Mouse (Mus musculus) liver, embryonic 12.5 days (tissue): ENCODE measurements around the gene Exoc4. TPM values are rescaled to one million over a fixed set of nuclear protein-coding genes. Genes with fewer than 3 reads are reported as not detected.

ENCODE experiments used
- ATAC-seq: fragments of 200-750 bp; cut with Nextera tagmentation; 2 replicates; pipeline ENCODE4 v1.8.0; 2017; ENCODE audit warnings: moderate number of reproducible peaks, mild to moderate bottlenecking, moderate library complexity
- H3K27ac ChIP-seq: fragments of 300-500 bp; sonication (generic); 2 replicates; pipeline ENCODE4 v1.5.1; 2016; ENCODE audit warnings: mild to moderate bottlenecking
- H3K27me3 ChIP-seq: fragments of 300-500 bp; sonication (generic); replicated peaks from 2 replicates; pipeline ENCODE4 v1.6.1; 2016; ENCODE audit warnings: mild to moderate bottlenecking, moderate library complexity
- H3K36me3 ChIP-seq: fragments of 300-500 bp; sonication (generic); 2 replicates; pipeline ENCODE4 v1.6.1; 2016; ENCODE audit warnings: mild to moderate bottlenecking, moderate library complexity
- H3K4me1 ChIP-seq: fragments of 300-500 bp; sonication (generic); 2 replicates; pipeline ENCODE4 v1.6.1; 2016
- H3K4me2 ChIP-seq: fragments of 300-500 bp; sonication (generic); 2 replicates; pipeline ENCODE4 v1.6.1; 2016; ENCODE audit warnings: mild to moderate bottlenecking, moderate library complexity
- H3K4me3 ChIP-seq: fragments of 300-500 bp; sonication (generic); 2 replicates; pipeline ENCODE4 v1.5.1; 2016; ENCODE audit warnings: mild to moderate bottlenecking, moderate library complexity
- H3K9ac ChIP-seq: fragments of 300-500 bp; sonication (generic); 2 replicates; pipeline ENCODE4 v1.6.1; 2016; ENCODE audit warnings: mild to moderate bottlenecking, moderate library complexity
- H3K9me3 ChIP-seq: fragments of 300-500 bp; sonication (generic); replicated peaks from 2 replicates; pipeline ENCODE4 v1.6.1; 2016; ENCODE audit warnings: mild to moderate bottlenecking, moderate library complexity
- WGBS: fragments of 180-500 bp; shearing (Covaris S2); methylation state at CpG from one replicate; pipeline ENCODE4 v1.1.7; 2016; ENCODE audit not compliant: insufficient replicate concordance; 5-methylcytosine and 5-hydroxymethylcytosine counted together
- polyA plus RNA-seq: library from polyadenylated mRNA; unstranded; fragments of >200 nt; fragmentation: Nextera tagmentation; extraction: Ambion mirVana; gene quantifications from 2 replicates; pipeline ENCODE4 v1.2.1, GENCODE M21; 2016

The Exoc4 gene
- polyA plus RNA-seq, 1 experiment from 2014 or later: 17.0 TPM

GRCm38 (mm10) chr6:33489788-33490187 is 240.9 kb downstream of the Exoc4 start:
- no peak overlapping the region for H3K4me2 ChIP-seq

GRCm38 (mm10) chr6:33496141-33496855 is 247.4 kb downstream of the Exoc4 start:
- H3K9me3 ChIP-seq: no peaks in the 10 kb centered on the region
- ATAC-seq: no peak
- no peaks in the 10 kb centered on the region for H3K4me1 ChIP-seq
- 77% methylated on average over 6 of the region's 6 CpGs for WGBS
- no peaks in the 10 kb centered on the region for H3K27me3 ChIP-seq
- H3K4me3 ChIP-seq: no peak overlapping the region
- peaks cover 3% of the 10 kb centered on the region; the same call in 1 of the 2 replicates for H3K36me3 ChIP-seq
- H3K27ac ChIP-seq: no peak overlapping the region
- H3K4me2 ChIP-seq: no peak overlapping the region
- H3K9ac ChIP-seq: no peak overlapping the region

More at GRCm38 (mm10) chr6:33489788-33490187, 240.9 kb downstream of the Exoc4 start:
- Histone ChIP-seq H3K4me1 (no peaks in the 10 kb centered on the region), H3K9ac (no peak overlapping the region), H3K9me3 (no peaks in the 10 kb centered on the region), H3K36me3 (no peaks in the 10 kb centered on the region), H3K27me3 (no peaks in the 10 kb centered on the region), H3K27ac (no peak overlapping the region), H3K4me3 (no peak overlapping the region)
- ATAC-seq: no peak
- 69% methylated on average over 2 of the region's 2 CpGs for WGBS

- Histone ChIP-seq H3K9me3 (no peaks in the 10 kb centered on the region), H3K27me3 (no peaks in the 10 kb centered on the region), H3K36me3 (peaks cover 3% of the 10 kb centered on the region; the same call in 1 of the 2 replicates)
Measured at GRCm38 (mm10) chr6:33497348-33497747, 248.5 kb downstream of the Exoc4 start.

GRCm38 (mm10) chr6:33502388-33502787 is 253.5 kb downstream of the Exoc4 start:
- H3K9ac ChIP-seq: no peak overlapping the region
- 77% methylated on average over 4 of the region's 4 CpGs for WGBS
- no peak overlapping the region for H3K4me3 ChIP-seq
- no peak for ATAC-seq
- no peaks in the 10 kb centered on the region for H3K4me1 ChIP-seq
- no peaks in the 10 kb centered on the region for H3K27me3 ChIP-seq
- no peak overlapping the region for H3K4me2 ChIP-seq
- no peak overlapping the region for H3K27ac ChIP-seq
- no peaks in the 10 kb centered on the region for H3K9me3 ChIP-seq
- peaks cover 3% of the 10 kb centered on the region; the same call in 1 of the 2 replicates for H3K36me3 ChIP-seq

More at GRCm38 (mm10) chr6:33497348-33497747, 248.5 kb downstream of the Exoc4 start:
- Histone ChIP-seq H3K4me2 (no peak overlapping the region), H3K9ac (no peak overlapping the region), H3K4me3 (no peak overlapping the region), H3K27ac (no peak overlapping the region), H3K4me1 (no peaks in the 10 kb centered on the region)
- no peak for ATAC-seq

- ATAC-seq: no peak
- Histone ChIP-seq H3K9ac (no peak overlapping the region), H3K4me3 (no peak overlapping the region), H3K27me3 (no peaks in the 10 kb centered on the region), H3K27ac (no peak overlapping the region), H3K4me1 (no peaks in the 10 kb centered on the region), H3K4me2 (no peak overlapping the region), H3K9me3 (no peaks in the 10 kb centered on the region), H3K36me3 (peaks cover 3% of the 10 kb centered on the region; the same call in 1 of the 2 replicates)
- 65% methylated on average over 3 of the region's 3 CpGs for WGBS
Measured at GRCm38 (mm10) chr6:33503381-33503780, 254.5 kb downstream of the Exoc4 start.

- H3K9me3 ChIP-seq: no peaks in the 10 kb centered on the region
Measured at GRCm38 (mm10) chr6:33507134-33507533, 258.2 kb downstream of the Exoc4 start.

GRCm38 (mm10) chr6:33515391-33515790 is 266.5 kb downstream of the Exoc4 start:
- no peak overlapping the region for H3K27ac ChIP-seq
- 27% methylated on average over 4 of the region's 4 CpGs for WGBS
- no peaks in the 10 kb centered on the region for H3K9me3 ChIP-seq
- no peaks in the 10 kb centered on the region for H3K4me1 ChIP-seq
- no peak for ATAC-seq
- H3K4me3 ChIP-seq: no peak overlapping the region
- H3K36me3 ChIP-seq: no peaks in the 10 kb centered on the region
- H3K27me3 ChIP-seq: no peaks in the 10 kb centered on the region
- H3K9ac ChIP-seq: no peak overlapping the region
- H3K4me2 ChIP-seq: no peak overlapping the region

More at GRCm38 (mm10) chr6:33507134-33507533, 258.2 kb downstream of the Exoc4 start:
- Histone ChIP-seq H3K9ac (no peak overlapping the region), H3K4me3 (no peak overlapping the region), H3K27me3 (no peaks in the 10 kb centered on the region), H3K4me2 (no peak overlapping the region), H3K27ac (no peak overlapping the region), H3K36me3 (no peaks in the 10 kb centered on the region), H3K4me1 (no peaks in the 10 kb centered on the region)
- ATAC-seq: no peak

GRCm38 (mm10) chr6:33516798-33517197 is 267.9 kb downstream of the Exoc4 start:
- no peak for ATAC-seq
- Histone ChIP-seq H3K4me1 (no peaks in the 10 kb centered on the region), H3K27me3 (no peaks in the 10 kb centered on the region), H3K27ac (no peak overlapping the region), H3K9me3 (no peaks in the 10 kb centered on the region), H3K4me2 (no peak overlapping the region), H3K4me3 (no peak overlapping the region), H3K9ac (no peak overlapping the region), H3K36me3 (no peaks in the 10 kb centered on the region)
- WGBS: 73% methylated on average over 6 of the region's 6 CpGs

GRCm38 (mm10) chr6:33517890-33518410 is 269.1 kb downstream of the Exoc4 start:
- Histone ChIP-seq H3K27ac (no peak overlapping the region), H3K36me3 (no peaks in the 10 kb centered on the region), H3K9ac (no peak overlapping the region), H3K4me2 (no peak overlapping the region), H3K4me1 (no peaks in the 10 kb centered on the region), H3K9me3 (no peaks in the 10 kb centered on the region), H3K4me3 (no peak overlapping the region), H3K27me3 (no peaks in the 10 kb centered on the region)
- 31% methylated on average over 5 of the region's 5 CpGs for WGBS
- ATAC-seq: no peak

- Histone ChIP-seq H3K36me3 (no peaks in the 10 kb centered on the region), H3K9me3 (no peaks in the 10 kb centered on the region), H3K4me3 (no peak overlapping the region), H3K27me3 (no peaks in the 10 kb centered on the region), H3K9ac (no peak overlapping the region), H3K4me1 (0 out of 2 replicates have a peak, but pooled peaks cover 3% of the 10 kb centered on the region), H3K27ac (no peak overlapping the region), H3K4me2 (no peak overlapping the region)
- whole genome bisulfite sequencing: 81% methylated on average over 7 of the region's 7 CpGs
- no peak for ATAC-seq
Measured at GRCm38 (mm10) chr6:33525695-33526366, 276.9 kb downstream of the Exoc4 start.

GRCm38 (mm10) chr6:33540356-33540755 is 291.5 kb downstream of the Exoc4 start:
- ATAC-seq: no peak
- WGBS: 68% methylated on average over 1 of the region's 1 CpGs
- Histone ChIP-seq H3K27ac (no peak overlapping the region), H3K27me3 (no peaks in the 10 kb centered on the region), H3K9me3 (no peaks in the 10 kb centered on the region), H3K4me1 (no peaks in the 10 kb centered on the region), H3K36me3 (no peaks in the 10 kb centered on the region), H3K4me3 (no peak overlapping the region), H3K4me2 (no peak overlapping the region), H3K9ac (no peak overlapping the region)

- Histone ChIP-seq H3K4me2 (no peak overlapping the region), H3K27me3 (no peaks in the 10 kb centered on the region), H3K9ac (no peak overlapping the region), H3K9me3 (no peaks in the 10 kb centered on the region), H3K27ac (no peak overlapping the region), H3K4me1 (no peaks in the 10 kb centered on the region), H3K4me3 (no peak overlapping the region), H3K36me3 (no peaks in the 10 kb centered on the region)
- no peak for ATAC-seq
- 79% methylated on average over 6 of the region's 6 CpGs for WGBS
Measured at GRCm38 (mm10) chr6:33542712-33543111, 293.8 kb downstream of the Exoc4 start.
